In the genomic region with DNA sequence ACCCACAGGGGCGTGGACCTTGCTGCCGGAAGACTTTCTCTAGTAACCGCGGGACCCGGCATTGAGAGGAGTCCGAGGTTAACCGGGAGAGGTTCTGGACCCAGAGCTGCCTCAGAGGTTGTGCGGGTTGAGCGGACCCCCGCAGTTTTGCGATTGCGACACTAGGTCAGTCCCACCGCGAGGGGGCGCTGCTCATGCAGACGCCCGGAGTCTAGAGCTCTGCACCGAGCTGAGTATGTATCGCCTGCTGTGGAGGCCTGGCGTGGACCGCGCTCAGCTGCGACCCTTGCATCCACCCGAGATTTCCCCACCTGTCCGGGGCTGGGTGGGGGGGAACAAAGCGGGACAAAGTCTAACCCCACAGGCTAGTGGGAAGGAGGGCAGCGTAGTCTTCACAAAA, we compare ENCODE assay signal across 8 mouse cellular contexts. TPM values are rescaled to one million over a fixed set of nuclear protein-coding genes. Genes with fewer than 3 reads are reported as not detected.
A peak's percentile ranks its signal among the peaks of the same experiment; 100 is the strongest.
DNase-seq lines count a peak whose midpoint lies in the region; ATAC-seq and TF ChIP-seq lines count a peak whose summit lies in the region.

No protein-coding gene starts in this region.

- no peaks in the 10 kb centered on the region for H3K79me2 ChIP-seq in liver, adult 2 months (ENCODE audit: control insufficient read depth, insufficient read depth, low read length)

- peak; percentile 82 for TF ChIP-seq CTCF in liver, adult 2 months (IDR thresholded peaks at IDR 0.05; ENCODE audit: low read depth, low read length)

- DNase-seq in A20 (ENCODE audit: low read depth, low spot score), result peak; percentile 76
- peak; percentile 36 to 43 for DNase-seq in adrenal gland, postnatal 4 days (ENCODE audit: low spot score in 2 of 2)
- peak; percentile 28 for DNase-seq in heart, adult 8-10 months (ENCODE audit: low spot score)
- DNase-seq in kidney, adult 18-20 months, result peak; percentile 63
- peak; percentile 9 for DNase-seq in liver, adult 2 months (ENCODE audit: extremely low read depth, low read depth, low spot score)
- peak; percentile 86 for DNase-seq in naive thymus-derived CD4-positive, alpha-beta T cell, adult 2 months (ENCODE audit: low read depth)

- H3K27me3 ChIP-seq in embryonic facial prominence, embryonic 13.5 days, result peaks cover 23% of the 10 kb centered on the region
- no peaks in the 10 kb centered on the region for H3K27me3 ChIP-seq in liver, adult 2 months (ENCODE audit: control insufficient read depth, insufficient read depth, low read length)
- peaks cover 9% of the 10 kb centered on the region; the same call in 1 of the 2 replicates for H3K27me3 ChIP-seq in stomach, embryonic 15.5 days (replicated peaks)

- H3K9ac ChIP-seq in embryonic facial prominence, embryonic 13.5 days, result peak overlapping the region; percentile 67
- H3K9ac ChIP-seq in liver, adult 2 months (ENCODE audit: low read depth, low read length), result no peak overlapping the region
- H3K9ac ChIP-seq in stomach, embryonic 15.5 days, result peak overlapping the region; percentile 16; the same call in 1 of the 2 replicates

- H3K4me1 ChIP-seq in embryonic facial prominence, embryonic 13.5 days, result peaks cover 13% of the 10 kb centered on the region; the same call in 1 of the 2 replicates
- H3K4me1 ChIP-seq in liver, adult 2 months (ENCODE audit: control insufficient read depth, insufficient read depth, low read length), result peaks cover 3% of the 10 kb centered on the region; the same call in 1 of the 2 replicates
- peaks cover 10% of the 10 kb centered on the region; the same call in 1 of the 2 replicates for H3K4me1 ChIP-seq in stomach, embryonic 15.5 days

- no peak for TF ChIP-seq POLR2A in liver, adult 2 months (IDR thresholded peaks at IDR 0.05; ENCODE audit: extremely low read depth, insufficient read depth, low read length)

- peak overlapping the region; percentile 68 for H3K4me2 ChIP-seq in embryonic facial prominence, embryonic 13.5 days
- H3K4me2 ChIP-seq in stomach, embryonic 15.5 days, result peak overlapping the region; percentile 75

- WGBS in embryonic facial prominence, embryonic 13.5 days, result 2% methylated on average over 27 of the region's 27 CpGs
- 3% methylated on average over 27 of the region's 27 CpGs for WGBS in liver, adult 2 months
- 1% methylated on average over 27 of the region's 27 CpGs for WGBS in stomach, embryonic 15.5 days

- ATAC-seq in embryonic facial prominence, embryonic 13.5 days (ENCODE audit: insufficient number of reproducible peaks, insufficient read depth, low FRiP score, low TSS enrichment, low read depth), result peak; percentile 78; the same call in 1 of the 2 replicates
- 0 out of 2 replicates have a peak, but pooled peaks have one; percentile 56 for ATAC-seq in stomach, embryonic 15.5 days (ENCODE audit: insufficient read depth, low FRiP score, low read depth)

- H3K9me3 ChIP-seq in embryonic facial prominence, embryonic 13.5 days, result no peaks in the 10 kb centered on the region
- no peaks in the 10 kb centered on the region for H3K9me3 ChIP-seq in stomach, embryonic 15.5 days

- H3K36me3 ChIP-seq in embryonic facial prominence, embryonic 13.5 days, result no peaks in the 10 kb centered on the region
- H3K36me3 ChIP-seq in liver, adult 2 months (ENCODE audit: control insufficient read depth, insufficient read depth, low read length), result no peaks in the 10 kb centered on the region
- no peaks in the 10 kb centered on the region for H3K36me3 ChIP-seq in stomach, embryonic 15.5 days

- no peak overlapping the region for H3K27ac ChIP-seq in embryonic facial prominence, embryonic 13.5 days
- H3K27ac ChIP-seq in liver, adult 2 months (replicated peaks; ENCODE audit: insufficient read depth, low read depth, low read length), result no peak overlapping the region
- H3K27ac ChIP-seq in stomach, embryonic 15.5 days, result no peak overlapping the region

- H3K4me3 ChIP-seq in embryonic facial prominence, embryonic 13.5 days, result peak overlapping the region; percentile 41
- peak overlapping the region; percentile 2; the same call in 1 of the 2 replicates for H3K4me3 ChIP-seq in liver, adult 2 months (ENCODE audit: insufficient read depth, low read depth, low read length)
- peak overlapping the region; percentile 39 for H3K4me3 ChIP-seq in stomach, embryonic 15.5 days (replicated peaks)

RNA-seq across cellular contexts. Expression of a gene that starts 22.4 kb away (rescaled TPM):
- total RNA-seq in adrenal gland, postnatal 4 days (2021), result 1 to 10 TPM; 8.8 to 9.2 TPM
- polyA plus RNA-seq in embryonic facial prominence, embryonic 13.5 days (2015; fragmentation: Nextera tagmentation; extraction: Ambion mirVana), result 3.4 and 3.5 TPM in 2 replicates
- 10 to 100 TPM; 20.1 to 28.4 (median 25.3) TPM for total RNA-seq in heart, adult 8-10 months (2022)
- 0.28 and 0.54 TPM in 2 replicates for total RNA-seq in liver, adult 2 months (2014; rRNA removed)
- polyA plus RNA-seq in liver, adult 2 months (2012; rRNA removed), result 0.65 and 1.4 TPM in 2 replicates
- polyA plus RNA-seq in stomach, embryonic 15.5 days (2015; fragmentation: Nextera tagmentation; extraction: Ambion mirVana), result 3.1 and 4.1 TPM in 2 replicates

RNA-seq across cellular contexts. Expression of a gene that starts 23.2 kb away (rescaled TPM):
- total RNA-seq in adrenal gland, postnatal 4 days (2021), result 1 to 10 TPM; 1.2 to 1.3 TPM
- polyA plus RNA-seq in embryonic facial prominence, embryonic 13.5 days (2015; fragmentation: Nextera tagmentation; extraction: Ambion mirVana), result 0.15 and 0.25 TPM in 2 replicates
- total RNA-seq in heart, adult 8-10 months (2022), result 1 to 10 TPM in 3 of 4 experiments, under 1 TPM in 1; 0.72 to 2.1 (median 1.2) TPM
- total RNA-seq in liver, adult 2 months (2014; rRNA removed), result under 0.01 and 0.07 TPM in 2 replicates
- 0.04 and 0.05 TPM in 2 replicates for polyA plus RNA-seq in liver, adult 2 months (2012; rRNA removed)
- polyA plus RNA-seq in stomach, embryonic 15.5 days (2015; fragmentation: Nextera tagmentation; extraction: Ambion mirVana), result 0.10 and 0.21 TPM in 2 replicates

RNA-seq across cellular contexts. Expression of a gene that starts 29.8 kb away (rescaled TPM):
- total RNA-seq in adrenal gland, postnatal 4 days (2021), result 100 to 1,000 TPM; 190 to 195 TPM
- 145 and 158 TPM in 2 replicates for polyA plus RNA-seq in embryonic facial prominence, embryonic 13.5 days (2015; fragmentation: Nextera tagmentation; extraction: Ambion mirVana)
- total RNA-seq in heart, adult 8-10 months (2022), result 10 to 100 TPM; 64.8 to 83.5 (median 79.3) TPM
- total RNA-seq in liver, adult 2 months (2014; rRNA removed), result 10.0 and 15.5 TPM in 2 replicates
- 9.1 and 11.7 TPM in 2 replicates for polyA plus RNA-seq in liver, adult 2 months (2012; rRNA removed)
- 156 and 157 TPM in 2 replicates for polyA plus RNA-seq in stomach, embryonic 15.5 days (2015; fragmentation: Nextera tagmentation; extraction: Ambion mirVana)

RNA-seq across cellular contexts. Expression of a gene that starts 60.0 kb away (rescaled TPM):
- 10 to 100 TPM; 49.0 to 52.8 TPM for total RNA-seq in adrenal gland, postnatal 4 days (2021)
- polyA plus RNA-seq in embryonic facial prominence, embryonic 13.5 days (2015; fragmentation: Nextera tagmentation; extraction: Ambion mirVana), result 56.3 and 59.7 TPM in 2 replicates
- 10 to 100 TPM in 1 of 4 experiments, 1 to 10 TPM in 3; 3.6 to 10.0 (median 6.6) TPM for total RNA-seq in heart, adult 8-10 months (2022)
- 9.3 and 12.4 TPM in 2 replicates for total RNA-seq in liver, adult 2 months (2014; rRNA removed)
- 11.6 and 15.9 TPM in 2 replicates for polyA plus RNA-seq in liver, adult 2 months (2012; rRNA removed)
- polyA plus RNA-seq in stomach, embryonic 15.5 days (2015; fragmentation: Nextera tagmentation; extraction: Ambion mirVana), result 86.1 and 95.2 TPM in 2 replicates

Comparison
In these comparisons a context has a peak if more than half of its experiments do, and no peak if none do; other contexts are left out.
1. DNase-seq: peak in every context shown above with its lines; median percentile 86 in naive thymus-derived CD4-positive, alpha-beta T cell, adult 2 months; 76 in A20; 63 in kidney, adult 18-20 months; 40 in adrenal gland, postnatal 4 days; 28 in heart, adult 8-10 months; 9 in liver, adult 2 months.